Mouse (Mus musculus): ENCODE data around the gene Mrgprh. TPM values are rescaled to one million over a fixed set of nuclear protein-coding genes. Genes with fewer than 3 reads are reported as not detected.
A peak's percentile ranks its signal among the peaks of the same experiment; 100 is the strongest.

The Mrgprh gene
- polyA plus RNA-seq (2017; shearing (Covaris generic)) = not detected

- ATAC-seq = no peak
Measured at GRCm38 (mm10) chr17:12875734-12876133, at the start of gene Mrgprh. TSS of gene Mrgprh (plus strand) at chr17:12876034.

GRCm38 (mm10) chr17:12830351-12830750 lies 45.5 kb upstream of the Mrgprh start:
- no peak for ATAC-seq

- no peak for ATAC-seq
Measured at GRCm38 (mm10) chr17:12832231-12832630, 43.6 kb upstream of the Mrgprh start.

GRCm38 (mm10) chr17:12832657-12833056 lies 43.2 kb upstream of the Mrgprh start:
- ATAC-seq = no peak

GRCm38 (mm10) chr17:12834317-12834716 lies 41.5 kb upstream of the Mrgprh start:
- no peak for ATAC-seq

GRCm38 (mm10) chr17:12834826-12835225 lies 41.0 kb upstream of the Mrgprh start:
- no peak for ATAC-seq

- ATAC-seq = no peak
Measured at GRCm38 (mm10) chr17:12835738-12836137, 40.1 kb upstream of the Mrgprh start.

GRCm38 (mm10) chr17:12839475-12840267 lies 36.2 kb upstream of the Mrgprh start:
- no peak for ATAC-seq

- no peak for ATAC-seq
Measured at GRCm38 (mm10) chr17:12843826-12844225, 32.0 kb upstream of the Mrgprh start.

GRCm38 (mm10) chr17:12844540-12844939 lies 31.3 kb upstream of the Mrgprh start:
- ATAC-seq = no peak

- ATAC-seq = no peak
Measured at GRCm38 (mm10) chr17:12845862-12846261, 30.0 kb upstream of the Mrgprh start.

- no peak for ATAC-seq
Measured at GRCm38 (mm10) chr17:12846474-12846873, 29.4 kb upstream of the Mrgprh start.

GRCm38 (mm10) chr17:12847736-12848135 lies 28.1 kb upstream of the Mrgprh start:
- ATAC-seq = no peak

- ATAC-seq = no peak
Measured at GRCm38 (mm10) chr17:12849778-12850382, 26.0 kb upstream of the Mrgprh start.

GRCm38 (mm10) chr17:12851689-12852088 lies 24.1 kb upstream of the Mrgprh start:
- ATAC-seq = no peak

- no peak for ATAC-seq
Measured at GRCm38 (mm10) chr17:12853821-12854220, 22.0 kb upstream of the Mrgprh start.

- no peak for ATAC-seq
Measured at GRCm38 (mm10) chr17:12854386-12854785, 21.4 kb upstream of the Mrgprh start.

GRCm38 (mm10) chr17:12857395-12857794 lies 18.4 kb upstream of the Mrgprh start:
- ATAC-seq = no peak

GRCm38 (mm10) chr17:12858072-12858471 lies 17.8 kb upstream of the Mrgprh start:
- ATAC-seq = peak; percentile 87

- no peak for ATAC-seq
Measured at GRCm38 (mm10) chr17:12859006-12859520, 16.8 kb upstream of the Mrgprh start.

GRCm38 (mm10) chr17:12864111-12864510 lies 11.7 kb upstream of the Mrgprh start:
- no peak for ATAC-seq

- ATAC-seq = no peak
Measured at GRCm38 (mm10) chr17:12865407-12865806, 10.4 kb upstream of the Mrgprh start.

GRCm38 (mm10) chr17:12866853-12867252 lies 9.0 kb upstream of the Mrgprh start:
- ATAC-seq = no peak

- ATAC-seq = no peak
Measured at GRCm38 (mm10) chr17:12868043-12868442, 7.8 kb upstream of the Mrgprh start, which contains the start of gene Mas1. TSS of gene Mas1 (minus strand) at chr17:12868143.

Measured in CD4-positive, CD25-positive, alpha-beta regulatory T cell, adult 4 months (primary cell).